In genomic region chr9:11192183-11192582, GRCm38 (mm10) we compare ENCODE assay signal across 31 mouse cellular contexts.
DNase-seq lines count a peak whose midpoint lies in the region; ATAC-seq and TF ChIP-seq lines count a peak whose summit lies in the region.
"Had no signal": no experiment of that assay in that cellular context is flagged by ENCODE, and none has a peak within 500 bp of the region (broad histone marks: within the 10 kb centered on the region; RNA-seq: fewer than 3 reads in every experiment).

No protein-coding gene starts in this region.

- no peak for TF ChIP-seq POLR2A in limb, embryonic 14.5 days (IDR thresholded peaks at IDR 0.05; ENCODE audit: borderline replicate concordance, extremely low read depth, insufficient read depth, insufficient read length)

- no peaks in the 10 kb centered on the region for H3K9me3 ChIP-seq in forebrain, embryonic 11.5 days (ENCODE audit: control insufficient read depth, low read length)
- no peaks in the 10 kb centered on the region for H3K9me3 ChIP-seq in forebrain, embryonic 15.5 days
- H3K9me3 ChIP-seq in midbrain, embryonic 11.5 days (ENCODE audit: control insufficient read depth, low read length), result no peaks in the 10 kb centered on the region
- H3K9me3 ChIP-seq in midbrain, embryonic 13.5 days, result no peaks in the 10 kb centered on the region
- no peaks in the 10 kb centered on the region for H3K9me3 ChIP-seq in limb, embryonic 14.5 days (ENCODE audit: control insufficient read depth, low read length)
- H3K9me3 ChIP-seq: embryonic facial prominence, embryonic 12.5 days; G1E; heart, embryonic 10.5 days; heart, embryonic 13.5 days had no signal

- H3K36me3 ChIP-seq in forebrain, embryonic 11.5 days (ENCODE audit: control insufficient read depth, insufficient read depth, low read length), result no peaks in the 10 kb centered on the region
- H3K36me3 ChIP-seq in forebrain, embryonic 15.5 days, result no peaks in the 10 kb centered on the region
- H3K36me3 ChIP-seq in midbrain, embryonic 11.5 days (ENCODE audit: control insufficient read depth, insufficient read depth, low read length), result no peaks in the 10 kb centered on the region
- H3K36me3 ChIP-seq in midbrain, embryonic 13.5 days, result no peaks in the 10 kb centered on the region
- no peaks in the 10 kb centered on the region for H3K36me3 ChIP-seq in limb, embryonic 14.5 days (ENCODE audit: control insufficient read depth, insufficient read depth, low read length)
- H3K36me3 ChIP-seq: embryonic facial prominence, embryonic 12.5 days; G1E; heart, embryonic 10.5 days; heart, embryonic 13.5 days had no signal

- ATAC-seq in forebrain, embryonic 11.5 days (replicated peaks; ENCODE audit: low FRiP score), result peak; percentile 69
- ATAC-seq in forebrain, embryonic 15.5 days (replicated peaks), result no peak
- peak; percentile 84 for ATAC-seq in midbrain, embryonic 11.5 days (ENCODE audit: low FRiP score)
- no peak for ATAC-seq in midbrain, embryonic 13.5 days
- 0 out of 2 replicates have a peak, but pooled peaks have one; percentile 19 for ATAC-seq in limb, embryonic 14.5 days (ENCODE audit: low FRiP score, low read depth)
- ATAC-seq: forebrain, embryonic 16.5 days; hindbrain, postnatal 0 days; inflammation-experienced regulatory T-cells, adult 6 months; intestine, embryonic 16.5 days; Patski had no signal

- H3K4me2 ChIP-seq in forebrain, embryonic 11.5 days (ENCODE audit: low read depth, low read length, severe bottlenecking), result no peak overlapping the region
- H3K4me2 ChIP-seq in forebrain, embryonic 15.5 days (replicated peaks), result no peak overlapping the region
- H3K4me2 ChIP-seq in midbrain, embryonic 11.5 days, result no peak overlapping the region
- H3K4me2 ChIP-seq in midbrain, embryonic 13.5 days (replicated peaks), result no peak overlapping the region
- no peak overlapping the region for H3K4me2 ChIP-seq in limb, embryonic 14.5 days (replicated peaks; ENCODE audit: low read depth, low read length, severe bottlenecking)
- H3K4me2 ChIP-seq: embryonic facial prominence, embryonic 12.5 days; heart, embryonic 13.5 days; hindbrain, embryonic 14.5 days had no signal

- no peak overlapping the region for H3K9ac ChIP-seq in forebrain, embryonic 11.5 days (ENCODE audit: low read length)
- H3K9ac ChIP-seq in forebrain, embryonic 15.5 days (replicated peaks), result no peak overlapping the region
- H3K9ac ChIP-seq in midbrain, embryonic 11.5 days (ENCODE audit: low read length), result no peak overlapping the region
- H3K9ac ChIP-seq in midbrain, embryonic 13.5 days (replicated peaks), result no peak overlapping the region
- H3K9ac ChIP-seq in limb, embryonic 14.5 days (ENCODE audit: low read depth, low read length, severe bottlenecking), result no peak overlapping the region
- H3K9ac ChIP-seq: embryonic facial prominence, embryonic 12.5 days; heart, embryonic 13.5 days; hindbrain, embryonic 14.5 days had no signal

- no peaks in the 10 kb centered on the region for H3K27me3 ChIP-seq in forebrain, embryonic 11.5 days (ENCODE audit: control insufficient read depth, insufficient read depth, low read length)
- no peaks in the 10 kb centered on the region for H3K27me3 ChIP-seq in forebrain, embryonic 15.5 days
- H3K27me3 ChIP-seq in midbrain, embryonic 11.5 days (ENCODE audit: control insufficient read depth, insufficient read depth, low read length), result no peaks in the 10 kb centered on the region
- no peaks in the 10 kb centered on the region for H3K27me3 ChIP-seq in midbrain, embryonic 13.5 days
- no peaks in the 10 kb centered on the region for H3K27me3 ChIP-seq in limb, embryonic 14.5 days (ENCODE audit: control insufficient read depth, insufficient read depth, low read length)
- H3K27me3 ChIP-seq: CH12.LX; embryonic facial prominence, embryonic 12.5 days; heart, embryonic 13.5 days; Patski had no signal

- 22% methylated on average over 2 of the region's 2 CpGs for WGBS in forebrain, embryonic 11.5 days
- WGBS in forebrain, embryonic 15.5 days, result 13% methylated on average over 2 of the region's 2 CpGs
- 11% methylated on average over 2 of the region's 2 CpGs for WGBS in midbrain, embryonic 11.5 days
- 11% methylated on average over 2 of the region's 2 CpGs for WGBS in midbrain, embryonic 13.5 days
- 75% methylated on average over 2 of the region's 2 CpGs for WGBS in limb, embryonic 14.5 days

- H3K4me3 ChIP-seq in forebrain, embryonic 11.5 days (ENCODE audit: low read depth, low read length), result no peak overlapping the region
- H3K4me3 ChIP-seq in forebrain, embryonic 15.5 days, result no peak overlapping the region
- H3K4me3 ChIP-seq in midbrain, embryonic 11.5 days (ENCODE audit: low read depth, low read length), result no peak overlapping the region
- H3K4me3 ChIP-seq in midbrain, embryonic 13.5 days (replicated peaks), result no peak overlapping the region
- H3K4me3 ChIP-seq in limb, embryonic 14.5 days (replicated peaks; ENCODE audit: low read length), result no peak overlapping the region
- H3K4me3 ChIP-seq: embryonic facial prominence, embryonic 12.5 days; erythroblast, embryonic 14.5 days; heart, adult 2 months; heart, embryonic 10.5 days; heart, embryonic 13.5 days had no signal

- DNase-seq in embryo, embryonic 11 days, result peak; percentile 1
- DNase-seq in embryo, embryonic 9.5 days (ENCODE audit: extremely low spot score), result no peak
- DNase-seq in forebrain, embryonic 11.5 days (ENCODE audit: low spot score), result no peak
- peak; percentile 85 for DNase-seq in midbrain, embryonic 11.5 days (ENCODE audit: low spot score, missing footprints)
- peak; percentile 14 for DNase-seq in limb, embryonic 14.5 days (ENCODE audit: low spot score)
- DNase-seq: adrenal gland, adult 2 months; adrenal gland, postnatal 14 days; B cell, adult 2 months; cerebellum, adult 11-12 months; cerebellum, adult 8-10 months; cerebellum, postnatal 10 days; cerebellum, postnatal 36 days; gastrocnemius, postnatal 10 days; gastrocnemius, postnatal 36 days; heart, adult 2 months; heart, postnatal 14 days; heart, postnatal 4 days had no signal

- H3K4me1 ChIP-seq in forebrain, embryonic 11.5 days (replicated peaks; ENCODE audit: control insufficient read depth, insufficient read depth, low read length), result no peaks in the 10 kb centered on the region
- H3K4me1 ChIP-seq in forebrain, embryonic 15.5 days, result no peaks in the 10 kb centered on the region
- no peaks in the 10 kb centered on the region for H3K4me1 ChIP-seq in midbrain, embryonic 11.5 days (ENCODE audit: control insufficient read depth, insufficient read depth, low read length)
- 0 out of 2 replicates have a peak, but pooled peaks cover 4% of the 10 kb centered on the region for H3K4me1 ChIP-seq in midbrain, embryonic 13.5 days (replicated peaks)
- no peaks in the 10 kb centered on the region for H3K4me1 ChIP-seq in limb, embryonic 14.5 days (ENCODE audit: control insufficient read depth, insufficient read depth, low read length)
- H3K4me1 ChIP-seq: embryonic facial prominence, embryonic 12.5 days; heart, embryonic 10.5 days; heart, embryonic 13.5 days had no signal

- no peak overlapping the region for H3K27ac ChIP-seq in forebrain, embryonic 11.5 days (ENCODE audit: low read depth, low read length)
- H3K27ac ChIP-seq in forebrain, embryonic 15.5 days (replicated peaks), result no peak overlapping the region
- H3K27ac ChIP-seq in midbrain, embryonic 11.5 days (ENCODE audit: low read depth, low read length), result no peak overlapping the region
- H3K27ac ChIP-seq in midbrain, embryonic 13.5 days, result no peak overlapping the region
- no peak overlapping the region for H3K27ac ChIP-seq in limb, embryonic 14.5 days (replicated peaks; ENCODE audit: low read depth, low read length)
- H3K27ac ChIP-seq: embryonic facial prominence, embryonic 12.5 days; heart, adult 2 months; heart, embryonic 10.5 days; heart, embryonic 13.5 days; hindbrain, embryonic 14.5 days; hindbrain, postnatal 0 days had no signal

Comparison
In these comparisons a context has a peak if more than half of its experiments do, and no peak if none do; other contexts are left out.
1. DNase-seq: peak in embryo, embryonic 11 days (single experiment), midbrain, embryonic 11.5 days (single experiment) and limb, embryonic 14.5 days (single experiment); none in embryo, embryonic 9.5 days (single experiment) and forebrain, embryonic 11.5 days (single experiment).
2. ATAC-seq: peak in forebrain, embryonic 11.5 days (single experiment), midbrain, embryonic 11.5 days (single experiment) and limb, embryonic 14.5 days (single experiment); none in forebrain, embryonic 15.5 days (single experiment) and midbrain, embryonic 13.5 days (single experiment).